Mouse (Mus musculus) MEL (cell line): Measurements from ENCODE around the gene Fgfr2. TPM values are rescaled to one million over a fixed set of nuclear protein-coding genes. Genes with fewer than 3 reads are reported as not detected.

ENCODE experiments used
- DNase-seq: peaks from one replicate; pipeline ENCODE4 v3.0.0; 2011; ENCODE audit warnings: low read depth, low spot score
- H3K27ac ChIP-seq: 2 replicates; pipeline ENCODE4 v1.5.1; 2012; ENCODE audit warnings: low read depth, mild to moderate bottlenecking, control low read depth, low read length, moderate library complexity; ENCODE audit not compliant: control insufficient read depth
- H3K27me3 ChIP-seq, 2 experiments: fragments of 150-350 bp in 1 of 2; sonication (generic) in 1 of 2; 2 replicates each; pipeline ENCODE4 v1.6.1; 2012; ENCODE audit warnings: low read length in 2 of 2, mild to moderate bottlenecking in 2 of 2, improper control_type of control experiment in 1 of 2, moderate library complexity in 1 of 2; ENCODE audit not compliant: insufficient read depth in 2 of 2, control insufficient read depth in 1 of 2
- H3K36me3 ChIP-seq, 2 experiments: 2 replicates each; pipeline ENCODE4 v1.6.1; 2012 to 2014; ENCODE audit warnings: low read length in 2 of 2, improper control_type of control experiment in 1 of 2, inconsistent platforms in 1 of 2, mild to moderate bottlenecking in 1 of 2; ENCODE audit not compliant: insufficient read depth in 2 of 2, control insufficient read depth in 1 of 2
- H3K4me1 ChIP-seq, 2 experiments: fragments of 150-350 bp in 1 of 2; sonication (generic) in 1 of 2; 2 replicates each; pipeline ENCODE4 v1.6.1; 2012; ENCODE audit warnings: low read length in 2 of 2, improper control_type of control experiment in 1 of 2, mild to moderate bottlenecking in 1 of 2; ENCODE audit not compliant: insufficient read depth in 2 of 2, control insufficient read depth in 1 of 2
- H3K4me3 ChIP-seq, 2 experiments: fragments of 150-350 bp in 1 of 2; sonication (generic) in 1 of 2; 2 replicates each; pipeline ENCODE4 v1.5.1; 2012; ENCODE audit warnings: low read depth in 2 of 2, low read length in 2 of 2, mild to moderate bottlenecking in 2 of 2, moderate library complexity in 2 of 2, control low read depth in 1 of 2, improper control_type of control experiment in 1 of 2; ENCODE audit not compliant: control insufficient read depth in 1 of 2, insufficient read depth in 1 of 2
- H3K79me2 ChIP-seq: 2 replicates; pipeline ENCODE4 v1.6.1; 2012; ENCODE audit warnings: mild to moderate bottlenecking, low read length, moderate library complexity; ENCODE audit not compliant: control insufficient read depth, poor library complexity, insufficient read depth
- H3K9ac ChIP-seq: 2 replicates; pipeline ENCODE4 v1.6.1; 2012; ENCODE audit warnings: low read depth, mild to moderate bottlenecking, control low read depth, low read length, moderate library complexity; ENCODE audit not compliant: control insufficient read depth, poor library complexity, severe bottlenecking
- H3K9me3 ChIP-seq: fragments of 150-350 bp; sonication (generic); replicated peaks from 2 replicates; pipeline ENCODE4 v1.6.1; 2012; ENCODE audit warnings: mild to moderate bottlenecking, low read length, improper control_type of control experiment, moderate library complexity; ENCODE audit not compliant: insufficient read depth
- BHLHE40 ChIP-seq: IDR thresholded peaks from 2 replicates; pipeline ENCODE4 v1.6.1; 2012; ENCODE audit warnings: low read depth, mild to moderate bottlenecking, inconsistent platforms, low read length, improper control_type of control experiment, borderline replicate concordance
- CHD2 ChIP-seq: IDR thresholded peaks from 2 replicates; pipeline ENCODE4 v1.6.1; 2011; ENCODE audit warnings: low read length, improper control_type of control experiment
- CTCF ChIP-seq, 3 experiments: IDR thresholded peaks in 2 of 3; conservative IDR thresholded peaks in 1 of 3; 2 replicates each; pipeline ENCODE4 v1.5.1; 2011 to 2012; ENCODE audit warnings: low read length in 3 of 3, low read depth in 2 of 3, mild to moderate bottlenecking in 2 of 3, improper control_type of control experiment in 1 of 3, inconsistent platforms in 1 of 3, mixed read lengths in 1 of 3, moderate library complexity in 1 of 3; ENCODE audit not compliant: control insufficient read depth in 1 of 3, insufficient read depth in 1 of 3, poor library complexity in 1 of 3, severe bottlenecking in 1 of 3
- E2F4 ChIP-seq: IDR thresholded peaks from 2 replicates; pipeline ENCODE4 v1.6.1; 2011; ENCODE audit warnings: low read depth, low read length, improper control_type of control experiment, borderline replicate concordance
- ELF1 ChIP-seq: IDR thresholded peaks from 2 replicates; pipeline ENCODE4 v1.6.1; 2014; ENCODE audit warnings: low read depth, mild to moderate bottlenecking, inconsistent platforms, low read length, improper control_type of control experiment, moderate library complexity
- EP300 ChIP-seq, 2 experiments: IDR thresholded peaks; 2 replicates each; pipeline ENCODE4 v1.6.1; 2011; ENCODE audit warnings: improper control_type of control experiment in 2 of 2, low read length in 2 of 2, low read depth in 1 of 2, mild to moderate bottlenecking in 1 of 2
- ETS1 ChIP-seq: IDR thresholded peaks from 2 replicates; pipeline ENCODE4 v1.6.1; 2012; ENCODE audit warnings: low read depth, mild to moderate bottlenecking, inconsistent platforms, low read length, improper control_type of control experiment, moderate library complexity
- GABPA ChIP-seq: IDR thresholded peaks from 2 replicates; pipeline ENCODE4 v1.6.1; 2012; ENCODE audit warnings: low read depth, mild to moderate bottlenecking, inconsistent platforms, low read length, improper control_type of control experiment, moderate library complexity
- GATA1 ChIP-seq: IDR thresholded peaks from 2 replicates; pipeline ENCODE4 v1.6.1; 2011; ENCODE audit warnings: low read depth, low read length, improper control_type of control experiment
- KAT2A ChIP-seq: conservative IDR thresholded peaks from 2 replicates; pipeline ENCODE4 v1.6.1; 2012; ENCODE audit warnings: low read depth, low read length, improper control_type of control experiment, inconsistent platforms
- MAX ChIP-seq: IDR thresholded peaks from 2 replicates; pipeline ENCODE4 v1.6.1; 2011; ENCODE audit warnings: low read length, improper control_type of control experiment
- MAZ ChIP-seq: IDR thresholded peaks from 2 replicates; pipeline ENCODE4 v1.6.1; 2012; ENCODE audit warnings: low read depth, mild to moderate bottlenecking, inconsistent platforms, low read length, improper control_type of control experiment
- MEF2A ChIP-seq: IDR thresholded peaks from 2 replicates; pipeline ENCODE4 v1.6.1; 2014; ENCODE audit warnings: low read depth, mild to moderate bottlenecking, inconsistent platforms, low read length, improper control_type of control experiment; ENCODE audit not compliant: poor library complexity, insufficient replicate concordance, severe bottlenecking; ENCODE audit errors: extremely low read depth
- MXI1 ChIP-seq: IDR thresholded peaks from 2 replicates; pipeline ENCODE4 v1.6.1; 2011; ENCODE audit warnings: mild to moderate bottlenecking, low read depth, low read length, improper control_type of control experiment
- MYB ChIP-seq: IDR thresholded peaks from 2 replicates; pipeline ENCODE4 v1.6.1; 2011; ENCODE audit warnings: mild to moderate bottlenecking, low read depth, low read length, improper control_type of control experiment
- MYC ChIP-seq: IDR thresholded peaks from 2 replicates; pipeline ENCODE4 v1.6.1; 2011; ENCODE audit warnings: low read depth, mild to moderate bottlenecking, low read length, improper control_type of control experiment, moderate library complexity
- NELFE ChIP-seq: IDR thresholded peaks from 2 replicates; pipeline ENCODE4 v1.6.1; 2011; ENCODE audit warnings: low read depth, low read length, improper control_type of control experiment
- POLR2A ChIP-seq, 2 experiments: IDR thresholded peaks; 2 replicates each; pipeline ENCODE4 v1.6.1; 2011 to 2012; ENCODE audit warnings: low read length in 2 of 2, mild to moderate bottlenecking in 2 of 2, control low read depth in 1 of 2, improper control_type of control experiment in 1 of 2, low read depth in 1 of 2, moderate library complexity in 1 of 2; ENCODE audit not compliant: control insufficient read depth in 1 of 2, insufficient read depth in 1 of 2, poor library complexity in 1 of 2
- POLR2AphosphoS2 ChIP-seq: IDR thresholded peaks from 2 replicates; pipeline ENCODE4 v1.6.1; 2011; ENCODE audit warnings: low read length, improper control_type of control experiment
- RAD21 ChIP-seq: IDR thresholded peaks from 2 replicates; pipeline ENCODE4 v1.6.1; 2011; ENCODE audit warnings: mild to moderate bottlenecking, low read depth, low read length, improper control_type of control experiment
- RCOR1 ChIP-seq: IDR thresholded peaks from 2 replicates; pipeline ENCODE4 v1.6.1; 2012; ENCODE audit warnings: low read depth, mild to moderate bottlenecking, inconsistent platforms, low read length, improper control_type of control experiment
- SIN3A ChIP-seq: IDR thresholded peaks from 2 replicates; pipeline ENCODE4 v1.6.1; 2012; ENCODE audit warnings: low read length, improper control_type of control experiment, inconsistent platforms
- SMC3 ChIP-seq: IDR thresholded peaks from 2 replicates; pipeline ENCODE4 v1.6.1; 2011; ENCODE audit warnings: low read depth, low read length, improper control_type of control experiment
- TCF12 ChIP-seq: IDR thresholded peaks from 2 replicates; pipeline ENCODE4 v1.6.1; 2014; ENCODE audit warnings: low read depth, mild to moderate bottlenecking, inconsistent platforms, low read length, improper control_type of control experiment, moderate library complexity
- USF1 ChIP-seq: IDR thresholded peaks from 2 replicates; pipeline ENCODE4 v1.6.1; 2014; ENCODE audit warnings: low read depth, mild to moderate bottlenecking, inconsistent platforms, low read length, improper control_type of control experiment, moderate library complexity
- USF2 ChIP-seq, 2 experiments: IDR thresholded peaks; 2 replicates each; pipeline ENCODE4 v1.6.1; 2011 to 2012; ENCODE audit warnings: improper control_type of control experiment in 2 of 2, low read length in 2 of 2, borderline replicate concordance in 1 of 2, inconsistent platforms in 1 of 2, low read depth in 1 of 2, mild to moderate bottlenecking in 1 of 2; ENCODE audit not compliant: insufficient read depth in 1 of 2
- ZMIZ1 ChIP-seq: IDR thresholded peaks from 2 replicates; pipeline ENCODE4 v1.6.1; 2012; ENCODE audit warnings: low read depth, mild to moderate bottlenecking, inconsistent platforms, low read length, improper control_type of control experiment, moderate library complexity
- ZNF384 ChIP-seq: IDR thresholded peaks from 2 replicates; pipeline ENCODE4 v1.6.1; 2012; ENCODE audit warnings: low read depth, mild to moderate bottlenecking, inconsistent platforms, low read length, improper control_type of control experiment
- polyA plus RNA-seq, 2 experiments: library from polyadenylated mRNA; stranded (reverse) in 1 of 2; unstranded in 1 of 2; fragments of >175 nt in 1 of 2; fragments of >200 nt in 1 of 2; gene quantifications; 2 replicates each; pipeline versions ENCODE4 v1.2.1 to v1.2.4; 2012; ENCODE audit warnings: low replicate concordance in 2 of 2, low read depth in 1 of 2; ENCODE audit not compliant: insufficient read length in 2 of 2, insufficient read depth in 1 of 2, missing spikeins in 1 of 2
- total RNA-seq: library from RNA; depleted of rRNA; stranded (reverse); fragments of 300-350 nt; gene quantifications from 2 replicates; pipeline ENCODE4 v1.2.3, GENCODE M21; 2012

Fgfr2 gene
- total and polyA plus RNA-seq, 3 experiments = not detected

DNA sequence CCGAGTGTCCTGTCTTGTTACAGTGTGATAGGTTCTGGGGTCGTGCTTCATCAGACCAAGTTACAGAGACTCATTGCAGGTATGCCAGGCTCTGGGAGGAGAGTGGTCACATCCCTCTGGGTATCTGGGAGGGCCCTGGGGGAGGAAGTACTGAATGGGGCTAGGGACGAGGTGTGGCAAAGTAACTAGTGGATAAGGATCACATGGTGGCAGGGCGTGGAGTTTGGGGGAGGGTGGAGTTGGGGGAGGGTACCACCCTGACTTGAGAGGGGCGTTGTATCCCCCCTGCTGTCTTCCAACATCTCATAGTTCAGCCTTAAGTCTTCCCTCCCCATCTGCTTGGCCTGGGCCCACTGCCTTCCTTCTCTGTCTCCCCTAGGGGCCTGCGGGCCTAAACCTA is 443.6 kb downstream of the Fgfr2 start:
- Histone ChIP-seq H3K4me3 (no peak overlapping the region), H3K36me3 (peaks cover 0 to 12% of the 10 kb centered on the region in 2 experiments; a peak in 2 of 4 replicates), H3K27me3 (no peaks in the 10 kb centered on the region), H3K9ac (0 out of 2 replicates have a peak overlapping the region, but pooled peaks have one; percentile 0), H3K79me2 (no peaks in the 10 kb centered on the region), H3K9me3 (no peaks in the 10 kb centered on the region), H3K27ac (peak overlapping the region; percentile 48), H3K4me1 (peaks cover 12 to 14% of the 10 kb centered on the region in 2 experiments)
- TF ChIP-seq MAX (0 out of 2 replicates have a peak, but pooled peaks have one; percentile 15), POLR2A (IDR thresholded peaks at IDR 0.05; ENCODE audit: control insufficient read depth in 1 of 2, insufficient read depth in 1 of 2, low read depth in 1 of 2, low read length in 2 of 2, poor library complexity in 1 of 2) (no peak), EP300 (IDR thresholded peaks at IDR 0.05; ENCODE audit: low read depth in 1 of 2, low read length in 2 of 2) (peak in 1 of 2 experiments; percentile 40; a peak in 2 of 4 replicates), KAT2A (peak; percentile 21; the same call in 1 of the 2 replicates), RCOR1 (no peak), NELFE (no peak), GATA1 (no peak), RAD21 (no peak), MXI1 (no peak), SIN3A (no peak; the same call in 1 of the 2 replicates), POLR2AphosphoS2 (0 out of 2 replicates have a peak, but pooled peaks have one; percentile 31), CHD2 (no peak), ZMIZ1 (no peak), CTCF (IDR thresholded peaks at IDR 0.05 in 2 of 3, conservative IDR thresholded peaks at IDR 0.05 in 1 of 3; ENCODE audit: control insufficient read depth in 1 of 3, insufficient read depth in 1 of 3, low read depth in 2 of 3, low read length in 3 of 3, poor library complexity in 1 of 3, severe bottlenecking in 1 of 3) (no peak), GABPA (no peak), USF1 (peak; percentile 73), BHLHE40 (no peak), MYB (0 out of 2 replicates have a peak, but pooled peaks have one; percentile 19), MAZ (no peak), MEF2A (no peak), E2F4 (no peak), TCF12 (no peak), USF2 (IDR thresholded peaks at IDR 0.05; ENCODE audit: borderline replicate concordance in 1 of 2, insufficient read depth in 1 of 2, low read depth in 1 of 2, low read length in 2 of 2) (0 out of 4 replicates have a peak, but pooled peaks of 1 of the 2 experiments have one; percentile 14), ZNF384 (no peak), SMC3 (no peak), ELF1 (0 out of 2 replicates have a peak, but pooled peaks have one; percentile 21), MYC (no peak), ETS1 (0 out of 2 replicates have a peak, but pooled peaks have one; percentile 20)
- peak; percentile 52 for DNase-seq
